Mouse (Mus musculus) heart, embryonic 11.5 days (tissue): ENCODE data around the gene Cacna1g. TPM values are rescaled to one million over a fixed set of nuclear protein-coding genes. Genes with fewer than 3 reads are reported as not detected.
"Not testable (repeated sequence)": the region's sequence is repeated elsewhere in the genome, so short reads cannot be mapped to it uniquely, and the experiment has no call there.

Source experiments
- ATAC-seq: fragments of 200-750 bp; cut with Nextera tagmentation; replicated peaks from 2 replicates; pipeline ENCODE4 v1.8.0; 2017; ENCODE audit warnings: moderate library complexity; ENCODE audit not compliant: insufficient number of reproducible peaks, low FRiP score, low TSS enrichment
- H3K27ac ChIP-seq: fragments of 300-500 bp; sonication (generic); 2 replicates; pipeline ENCODE4 v1.5.1; 2014; ENCODE audit warnings: mild to moderate bottlenecking, low read depth, low read length
- H3K27me3 ChIP-seq: fragments of 300-500 bp; sonication (generic); 2 replicates; pipeline ENCODE4 v1.6.1; 2014; ENCODE audit warnings: mild to moderate bottlenecking, low read length, mixed read lengths; ENCODE audit not compliant: control insufficient read depth, insufficient read depth
- H3K36me3 ChIP-seq: fragments of 300-500 bp; sonication (generic); 2 replicates; pipeline ENCODE4 v1.6.1; 2014; ENCODE audit warnings: mild to moderate bottlenecking, low read length, moderate library complexity, mixed read lengths; ENCODE audit not compliant: control insufficient read depth, insufficient read depth
- H3K4me1 ChIP-seq: fragments of 300-500 bp; sonication (generic); 2 replicates; pipeline ENCODE4 v1.6.1; 2014; ENCODE audit warnings: low read length; ENCODE audit not compliant: control insufficient read depth, insufficient read depth
- H3K4me2 ChIP-seq: fragments of 300-500 bp; sonication (generic); 2 replicates; pipeline ENCODE4 v1.6.1; 2014; ENCODE audit warnings: mild to moderate bottlenecking, moderate library complexity
- H3K4me3 ChIP-seq: fragments of 300-500 bp; sonication (generic); 2 replicates; pipeline ENCODE4 v1.5.1; 2014; ENCODE audit warnings: low read depth, low read length
- H3K9ac ChIP-seq: fragments of 300-500 bp; sonication (generic); 2 replicates; pipeline ENCODE4 v1.6.1; 2014; ENCODE audit warnings: mild to moderate bottlenecking, low read depth, low read length, moderate library complexity
- H3K9me3 ChIP-seq: fragments of 300-500 bp; sonication (generic); replicated peaks from 2 replicates; pipeline ENCODE4 v1.6.1; 2016; ENCODE audit warnings: low read length; ENCODE audit not compliant: control insufficient read depth
- whole genome bisulfite sequencing: fragments of 180-500 bp; shearing (Covaris S2); extraction: QIAGEN DNeasy Blood & Tissue Kit; methylation state at CpG from one replicate; pipeline ENCODE4 v1.1.7; 2014; ENCODE audit not compliant: insufficient replicate concordance; 5-methylcytosine and 5-hydroxymethylcytosine counted together
- polyA plus RNA-seq: library from polyadenylated mRNA; unstranded; fragments of >200 nt; fragmentation: Nextera tagmentation; extraction: Ambion mirVana; gene quantifications from 2 replicates; pipeline ENCODE4 v1.2.1, GENCODE M21; 2014

Gene Cacna1g
- polyA plus RNA-seq, 1 experiment from 2014 or later: 4.3 TPM

- not testable (repeated sequence) for H3K9ac ChIP-seq, H3K9me3 ChIP-seq, H3K27me3 ChIP-seq, H3K36me3 ChIP-seq, H3K4me3 ChIP-seq, H3K27ac ChIP-seq, ATAC-seq, H3K4me2 ChIP-seq, H3K4me1 ChIP-seq
- 80% methylated on average over 4 of the region's 4 CpGs for WGBS
These were observed 72.0 kb downstream of the Cacna1g start for GRCm38 (mm10) chr11:94402029-94402428.

- Histone ChIP-seq H3K9ac (no peak overlapping the region), H3K4me3 (no peak overlapping the region), H3K9me3 (no peaks in the 10 kb centered on the region), H3K27ac (no peak overlapping the region), H3K4me2 (no peak overlapping the region), H3K27me3 (peaks cover 4% of the 10 kb centered on the region; the same call in 1 of the 2 replicates), H3K4me1 (peaks cover 6% of the 10 kb centered on the region; the same call in 1 of the 2 replicates), H3K36me3 (no peaks in the 10 kb centered on the region)
- ATAC-seq: no peak
- 68% methylated on average over 6 of the region's 6 CpGs for WGBS
These were observed 73.0 kb downstream of the Cacna1g start for GRCm38 (mm10) chr11:94400996-94401395.

DNA sequence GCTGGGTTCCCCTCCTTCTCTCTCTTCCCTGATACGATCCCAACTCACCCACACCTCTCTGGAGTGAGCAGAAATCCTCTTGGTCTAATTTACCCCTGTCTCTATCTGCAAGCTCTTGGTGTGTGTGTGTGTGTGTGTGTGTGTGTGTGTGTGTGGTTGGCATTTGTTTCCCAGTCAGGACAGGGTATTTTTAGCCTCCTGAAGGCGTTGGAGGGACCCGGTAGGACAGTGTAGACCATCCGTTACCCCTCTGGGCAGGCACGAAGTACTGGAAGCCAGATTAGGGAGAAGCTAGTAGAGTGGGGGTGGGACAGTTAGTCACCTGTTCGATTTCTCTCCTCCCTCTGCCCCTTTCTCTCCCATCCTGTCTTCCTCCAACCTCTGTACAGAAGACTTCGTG, 79.9 kb downstream of the Cacna1g start:
- no peak overlapping the region for H3K9ac ChIP-seq
- peaks cover 15% of the 10 kb centered on the region for H3K27me3 ChIP-seq
- no peak for ATAC-seq
- WGBS: 51% methylated on average over 7 of the region's 7 CpGs
- H3K4me3 ChIP-seq: no peak overlapping the region
- no peak overlapping the region for H3K27ac ChIP-seq
- no peaks in the 10 kb centered on the region for H3K9me3 ChIP-seq
- no peaks in the 10 kb centered on the region for H3K36me3 ChIP-seq
- H3K4me2 ChIP-seq: no peak overlapping the region
- H3K4me1 ChIP-seq: peaks cover 6% of the 10 kb centered on the region; the same call in 1 of the 2 replicates

- H3K4me2 ChIP-seq, H3K9me3 ChIP-seq, H3K9ac ChIP-seq, H3K4me1 ChIP-seq, H3K36me3 ChIP-seq, H3K4me3 ChIP-seq, H3K27ac ChIP-seq, ATAC-seq: not testable (repeated sequence)
- WGBS: 79% methylated on average over 4 of the region's 4 CpGs
- peaks cover 15% of the 10 kb centered on the region for H3K27me3 ChIP-seq
These were observed 80.5 kb downstream of the Cacna1g start for GRCm38 (mm10) chr11:94393490-94393889.

GRCm38 (mm10) chr11:94392672-94393109, 81.3 kb downstream of the Cacna1g start, which contains the start of gene Abcc3:
Gene Abcc3 (minus strand): TSS chr11:94392997.
- Histone ChIP-seq H3K4me1 (peaks cover 6% of the 10 kb centered on the region; the same call in 1 of the 2 replicates), H3K27ac (no peak within 1 kb of the TSS), H3K4me2 (peak within 1 kb of the TSS; percentile 69), H3K27me3 (peaks cover 15% of the 10 kb centered on the region), H3K9me3 (no peaks in the 10 kb centered on the region), H3K9ac (peak within 1 kb of the TSS; percentile 39; the same call in 1 of the 2 replicates), H3K4me3 (peak within 1 kb of the TSS; percentile 39), H3K36me3 (no peaks in the 10 kb centered on the region)
- WGBS: 5% methylated on average over 20 of the region's 20 CpGs
- ATAC-seq: no peak

DNA sequence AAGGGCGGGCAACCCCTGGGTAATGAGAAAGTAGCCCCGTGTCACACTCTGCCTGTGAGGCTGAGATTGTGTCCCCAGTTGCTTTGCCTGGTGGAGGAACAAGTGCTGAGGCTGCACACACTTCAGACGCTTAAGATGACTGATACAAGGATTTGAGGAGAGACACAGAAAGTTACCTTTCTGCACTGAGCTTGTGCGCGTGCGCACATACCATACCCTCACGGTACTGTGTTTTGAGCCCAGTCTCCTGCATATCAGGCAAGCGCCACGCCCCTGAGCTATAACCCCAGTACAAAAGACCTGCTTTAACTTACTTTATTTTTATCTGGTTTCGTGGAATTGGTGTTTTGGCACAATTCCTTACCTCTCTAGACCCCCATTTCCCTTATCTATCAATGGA, 82.3 kb downstream of the Cacna1g start:
- H3K9ac ChIP-seq: no peak overlapping the region
- WGBS: 81% methylated on average over 10 of the region's 10 CpGs
- H3K27me3 ChIP-seq: peaks cover 15% of the 10 kb centered on the region
- H3K36me3 ChIP-seq: no peaks in the 10 kb centered on the region
- H3K4me3 ChIP-seq: no peak overlapping the region
- ATAC-seq: no peak
- no peak overlapping the region for H3K27ac ChIP-seq
- peaks cover 6% of the 10 kb centered on the region; the same call in 1 of the 2 replicates for H3K4me1 ChIP-seq
- H3K9me3 ChIP-seq: no peaks in the 10 kb centered on the region
- H3K4me2 ChIP-seq: no peak overlapping the region

DNA sequence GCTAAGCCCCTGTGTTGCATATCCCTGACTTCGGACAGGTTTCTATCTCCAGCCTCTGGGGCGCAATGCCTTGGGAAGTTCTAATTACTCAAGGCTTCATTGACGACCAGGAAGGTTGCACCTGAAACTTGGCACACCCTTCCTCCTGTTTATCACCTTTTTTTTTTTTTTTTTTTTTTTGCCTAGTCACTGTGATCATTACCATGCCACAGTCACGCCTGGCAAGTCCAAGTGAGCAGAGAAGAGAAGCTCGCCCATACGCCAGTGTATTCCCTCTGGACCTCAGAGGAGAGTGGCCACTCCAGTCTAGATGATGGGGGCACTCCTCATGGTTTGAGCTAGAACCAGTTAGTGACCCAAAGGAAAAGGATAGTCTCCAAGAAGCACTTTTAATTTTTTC, 83.2 kb downstream of the Cacna1g start:
- H3K9me3 ChIP-seq: no peaks in the 10 kb centered on the region
- no peak for ATAC-seq
- 77% methylated on average over 6 of the region's 6 CpGs for WGBS
- no peak overlapping the region for H3K4me2 ChIP-seq
- no peak overlapping the region for H3K9ac ChIP-seq
- no peaks in the 10 kb centered on the region for H3K36me3 ChIP-seq
- H3K4me1 ChIP-seq: peaks cover 14% of the 10 kb centered on the region
- no peak overlapping the region for H3K4me3 ChIP-seq
- no peak overlapping the region for H3K27ac ChIP-seq
- peaks cover 15% of the 10 kb centered on the region for H3K27me3 ChIP-seq

- Histone ChIP-seq H3K9ac (no peak overlapping the region), H3K27me3 (peaks cover 15% of the 10 kb centered on the region), H3K4me2 (no peak overlapping the region), H3K36me3 (no peaks in the 10 kb centered on the region), H3K9me3 (no peaks in the 10 kb centered on the region), H3K4me3 (no peak overlapping the region), H3K27ac (no peak overlapping the region), H3K4me1 (peaks cover 17% of the 10 kb centered on the region)
- no peak for ATAC-seq
- 62% methylated on average over 6 of the region's 6 CpGs for WGBS
These were observed 84.1 kb downstream of the Cacna1g start for GRCm38 (mm10) chr11:94389724-94390396.

DNA sequence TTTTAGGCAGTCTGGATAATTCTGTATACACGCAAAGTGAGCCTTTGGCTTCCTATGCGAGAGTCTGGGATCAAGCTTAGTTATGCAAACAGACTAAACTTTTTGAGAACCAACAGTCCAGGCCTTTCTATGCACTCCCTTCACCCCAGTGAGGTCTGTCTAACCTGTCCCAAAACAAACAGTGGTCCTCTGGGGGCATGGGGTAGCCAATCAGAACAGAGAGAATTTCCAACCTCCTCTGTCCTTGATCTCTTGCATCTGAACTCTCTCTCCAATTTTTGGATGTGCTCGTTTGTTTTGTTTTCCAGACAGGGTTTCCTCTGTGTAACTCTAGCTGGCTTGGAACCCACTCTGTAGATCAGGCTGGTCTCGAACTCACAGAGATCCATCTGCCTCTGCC, 85.0 kb downstream of the Cacna1g start:
- WGBS: 71% methylated on average over 4 of the region's 4 CpGs
- H3K36me3 ChIP-seq: no peaks in the 10 kb centered on the region
- no peak overlapping the region for H3K9ac ChIP-seq
- peaks cover 17% of the 10 kb centered on the region for H3K4me1 ChIP-seq
- H3K9me3 ChIP-seq: no peaks in the 10 kb centered on the region
- no peak overlapping the region for H3K27ac ChIP-seq
- ATAC-seq: no peak
- no peak overlapping the region for H3K4me2 ChIP-seq
- peaks cover 15% of the 10 kb centered on the region for H3K27me3 ChIP-seq
- no peak overlapping the region for H3K4me3 ChIP-seq
